Mouse (Mus musculus) left cerebral cortex, adult 2 months (tissue): Measurements from ENCODE around the gene C2. TPM values are rescaled to one million over a fixed set of nuclear protein-coding genes. Genes with fewer than 3 reads are reported as not detected.
"Not testable (repeated sequence)": the region's sequence is repeated elsewhere in the genome, so short reads cannot be mapped to it uniquely, and the experiment has no call there.

Experiments used
- DNase-seq, 2 experiments: peaks; one replicate each; pipeline ENCODE4 v3.0.0; 2021 to 2022; ENCODE audit warnings: low spot score in 2 of 2, mixed read lengths in 1 of 2; ENCODE audit errors: extremely low spot score in 1 of 2
- H3K27ac ChIP-seq: fragments of 200-600 bp; 2 replicates; pipeline ENCODE4 v1.8.1; 2022
- H3K4me3 ChIP-seq: fragments of 200-600 bp; 2 replicates; pipeline ENCODE4 v1.8.1; 2022
- CTCF ChIP-seq: fragments of 200-600 bp; IDR thresholded peaks from 2 replicates; pipeline ENCODE4 v1.8.1; 2022; ENCODE audit warnings: antibody characterized with exemption, mild to moderate bottlenecking, moderate library complexity
- intact Hi-C: fragments of 180-260 bp; cut with DNase I; formaldehyde crosslinking; loops from one replicate; pipeline ENCODE4 v1.15.1; 2025
- microRNA-seq, 2 experiments: library from miRNA; unstranded; fragments of <30 nt; microRNA quantifications; one replicate each; pipeline ENCODE4 v1.2.0; 2021
- total RNA-seq, 2 experiments: library from RNA; stranded (reverse); gene quantifications; 2 replicates each; pipeline ENCODE4 v1.2.3; 2021

The C2 gene
- total RNA-seq, 2 experiments from 2014 or later = 2.1 to 2.2 TPM

- no peak overlapping the region for H3K4me3 ChIP-seq
- intact Hi-C loops = no loop called here
- no peak overlapping the region for H3K27ac ChIP-seq
- no peak for TF ChIP-seq CTCF
- no peak for DNase-seq
Observed at GRCm38 (mm10) chr17:34840736-34841307, 57.2 kb downstream of the C2 start.

GRCm38 (mm10) chr17:34838785-34839184 lies 59.3 kb downstream of the C2 start:
- Histone ChIP-seq H3K27ac (no peak overlapping the region), H3K4me3 (no peak overlapping the region)
- TF ChIP-seq CTCF = no peak
- DNase-seq = no peak
- intact Hi-C loops = loop anchor here (5.0 kb wide), 2 partner anchors 144 to 404 kb away; partner anchors contain the start of genes Ddx39b and Lsm2

GRCm38 (mm10) chr17:34837464-34838324 lies 60.4 kb downstream of the C2 start:
- H3K4me3 ChIP-seq = peak overlapping the region; percentile 68
- intact Hi-C loops = loop anchor here (5.0 kb wide), 2 partner anchors 145 to 405 kb away; partner anchors contain the start of genes Ddx39b and Lsm2
- no peak for TF ChIP-seq CTCF
- DNase-seq = no peak
- peak overlapping the region; percentile 82 for H3K27ac ChIP-seq

GRCm38 (mm10) chr17:34836856-34837221 lies 61.2 kb downstream of the C2 start, which contains the start of the genes Stk19 and Dxo:
Gene Stk19 (minus strand): TSS chr17:34836945.
Gene Dxo (plus strand): TSS chr17:34837019.
- intact Hi-C loops = loop anchor here (1.0 to 5.0 kb wide), 3 partner anchors 13 to 405 kb away; partner anchors contain the start of genes Ddx39b, Lsm2, Nelfe and Skiv2l
- H3K4me3 ChIP-seq = peak within 1 kb of the TSS; percentile 68
- DNase-seq = peak; percentile 98
- peak within 1 kb of the TSS; percentile 82 for H3K27ac ChIP-seq
- no peak for TF ChIP-seq CTCF

GRCm38 (mm10) chr17:34836155-34836855 lies 61.8 kb downstream of the C2 start:
- no peak for DNase-seq
- TF ChIP-seq CTCF = no peak
- Histone ChIP-seq H3K27ac (peak overlapping the region; percentile 82), H3K4me3 (peak overlapping the region; percentile 68)
- intact Hi-C loops = loop anchor here (1.0 to 5.0 kb wide), 3 partner anchors 14 to 406 kb away; partner anchors contain the start of genes Ddx39b, Lsm2, Nelfe and Skiv2l

- intact Hi-C loops, H3K4me3 ChIP-seq, DNase-seq, H3K27ac ChIP-seq: not testable (repeated sequence)
Observed at GRCm38 (mm10) chr17:34830776-34831175, 67.3 kb downstream of the C2 start.

- intact Hi-C loops = loop anchor here (5.0 kb wide), 1 partner anchor 163 kb away; no protein-coding TSS in a partner anchor
- no peak for TF ChIP-seq CTCF
- H3K4me3 ChIP-seq = no peak overlapping the region
- H3K27ac ChIP-seq = no peak overlapping the region
- DNase-seq = no peak
Observed at GRCm38 (mm10) chr17:34814818-34815370, 83.2 kb downstream of the C2 start.

- H3K4me3 ChIP-seq, H3K27ac ChIP-seq: not testable (repeated sequence)
- DNase-seq = peak; percentile 33 to 57
- intact Hi-C loops = loop anchor here (5.0 kb wide), 1 partner anchor 161 kb away; no protein-coding TSS in a partner anchor
- TF ChIP-seq CTCF = peak; percentile 82
Observed at GRCm38 (mm10) chr17:34813747-34814146, 84.3 kb downstream of the C2 start.

Small RNA genes within 50 kb of the gene (microRNA-seq; reads per million reads assigned to microRNA genes)
- gene Mir6970 (0.72 to 1.7 reads per million in 2 experiments), gene Mir6971 (4.1 to 6.2 reads per million in 2 experiments), gene Mir6972 (0 reads per million in 2 experiments)

Other genes starting within 250 kb of the C2 start
- gene Tnxb, start 227.7 kb downstream of the C2 start, total RNA-seq = 1 to 10 TPM; 1.5 to 2.4 TPM
- gene C4b, start 154.4 kb downstream of the C2 start, total RNA-seq = 10 to 100 TPM; 10.8 to 11.2 TPM
- gene Cyp21a1, start 93.7 kb downstream of the C2 start, total RNA-seq = not detected
- 10 to 100 TPM; 54.8 to 61.5 TPM for gene Stk19, start 61.3 kb downstream of the C2 start, total RNA-seq
- gene Dxo, start 61.2 kb downstream of the C2 start, total RNA-seq = 10 to 100 TPM; 33.6 to 41.4 TPM
- 10 to 100 TPM; 70.1 to 70.4 TPM for gene Skiv2l, start 48.1 kb downstream of the C2 start, total RNA-seq
- gene Nelfe, start 47.9 kb downstream of the C2 start, total RNA-seq = 10 to 100 TPM; 35.3 to 40.3 TPM
- gene Cfb, start 35.7 kb downstream of the C2 start, total RNA-seq = under 1 TPM in 1 of 2 experiments, not detected in 1; 0.14 TPM
- gene Zbtb12, start 18.8 kb downstream of the C2 start, total RNA-seq = 1 to 10 TPM; 6.5 to 7.4 TPM
- not detected for gene Gm20547, start 16.2 kb downstream of the C2 start, total RNA-seq
- 100 to 1,000 TPM; 175 to 184 TPM for gene Ehmt2, start 204 bp upstream of the C2 start, total RNA-seq
- under 1 TPM; 0.45 to 0.79 TPM for gene Slc44a4, start 16.2 kb upstream of the C2 start, total RNA-seq
- 10 to 100 TPM; 41.6 to 47.3 TPM for gene Neu1, start 33.0 kb upstream of the C2 start, total RNA-seq
- gene Hspa1b, start 61.0 kb upstream of the C2 start, total RNA-seq = 10 to 100 TPM; 18.8 to 22.1 TPM
- gene Gm20481, start 71.6 kb upstream of the C2 start, total RNA-seq = not detected
- 10 to 100 TPM; 14.5 to 17.2 TPM for gene Hspa1a, start 73.9 kb upstream of the C2 start, total RNA-seq
- gene Hspa1l, start 74.4 kb upstream of the C2 start, total RNA-seq = under 1 TPM; 0.34 to 0.42 TPM
- gene Lsm2, start 83.6 kb upstream of the C2 start, total RNA-seq = 10 to 100 TPM; 15.8 to 18.4 TPM
- 10 to 100 TPM; 44.1 to 46.6 TPM for gene Vars, start 102.7 kb upstream of the C2 start, total RNA-seq
- under 1 TPM; 0.40 to 0.43 TPM for gene Vwa7, start 118.3 kb upstream of the C2 start, total RNA-seq
- under 1 TPM in 1 of 2 experiments, not detected in 1; 0.59 TPM for gene Sapcd1, start 129.8 kb upstream of the C2 start, total RNA-seq
- under 1 TPM; 0.27 to 0.56 TPM for gene Msh5, start 148.5 kb upstream of the C2 start, total RNA-seq
- gene Clic1, start 151.7 kb upstream of the C2 start, total RNA-seq = 1 to 10 TPM; 7.4 to 8.3 TPM
- gene Ddah2, start 160.8 kb upstream of the C2 start, total RNA-seq = 10 to 100 TPM; 10.1 to 11.0 TPM
- gene Ly6g6c, start 167.1 kb upstream of the C2 start, total RNA-seq = not detected
- gene Mpig6b, start 167.9 kb upstream of the C2 start, total RNA-seq = not detected
- gene Ly6g6e, start 178.6 kb upstream of the C2 start, total RNA-seq = 1 to 10 TPM; 2.1 to 3.6 TPM
- 1 to 10 TPM in 1 of 2 experiments, under 1 TPM in 1; 0.70 to 1.1 TPM for gene Ly6g6d, start 179.8 kb upstream of the C2 start, total RNA-seq
- under 1 TPM in 1 of 2 experiments, not detected in 1; 0.29 TPM for gene Ly6g6f, start 187.3 kb upstream of the C2 start, total RNA-seq
- 100 to 1,000 TPM; 109 to 117 TPM for gene Abhd16a, start 191.0 kb upstream of the C2 start, total RNA-seq
- not detected for gene Ly6g5c, start 210.0 kb upstream of the C2 start, total RNA-seq
- gene Ly6g5b, start 217.2 kb upstream of the C2 start, total RNA-seq = under 1 TPM; 0.79 TPM
- gene Gpank1, start 223.2 kb upstream of the C2 start, total RNA-seq = 10 to 100 TPM; 14.8 to 15.0 TPM
- gene Csnk2b, start 223.8 kb upstream of the C2 start, total RNA-seq = 100 to 1,000 TPM; 177 to 187 TPM
- 10 to 100 TPM; 27.0 to 28.5 TPM for gene D17H6S53E, start 228.1 kb upstream of the C2 start, total RNA-seq
- gene Apom, start 233.8 kb upstream of the C2 start, total RNA-seq = not detected
- 100 to 1,000 TPM; 304 to 307 TPM for gene Bag6, start 236.9 kb upstream of the C2 start, total RNA-seq